Mouse (Mus musculus): ENCODE results near the gene Rgcc. TPM values are rescaled to one million over a fixed set of nuclear protein-coding genes. Genes with fewer than 3 reads are reported as not detected.

The Rgcc gene
- polyA plus RNA-seq, 3 experiments from 2014 or later, result 31.1 to 35.0 (median 32.7) TPM

DNA sequence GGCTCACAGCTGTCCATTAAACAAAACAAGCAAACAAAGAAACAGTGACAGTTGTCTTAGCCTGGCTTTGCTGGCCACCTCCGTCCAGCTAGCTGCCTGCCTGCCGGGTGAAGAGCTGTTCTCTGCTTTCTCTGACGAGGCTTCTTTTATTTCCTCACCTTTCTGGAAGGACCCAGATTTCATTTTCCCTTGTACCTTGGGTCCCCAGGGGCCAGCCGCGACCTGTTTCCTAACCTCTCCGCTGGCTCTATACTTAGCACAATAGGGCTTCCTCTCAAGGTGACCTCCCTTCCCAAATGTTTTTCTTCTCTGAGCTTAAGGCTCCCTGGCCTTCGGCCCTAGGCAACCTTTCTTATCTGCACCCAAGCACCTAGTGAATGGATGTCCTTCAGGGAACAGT lies 23.5 kb downstream of the Rgcc start:
- ATAC-seq, result no peak

DNA sequence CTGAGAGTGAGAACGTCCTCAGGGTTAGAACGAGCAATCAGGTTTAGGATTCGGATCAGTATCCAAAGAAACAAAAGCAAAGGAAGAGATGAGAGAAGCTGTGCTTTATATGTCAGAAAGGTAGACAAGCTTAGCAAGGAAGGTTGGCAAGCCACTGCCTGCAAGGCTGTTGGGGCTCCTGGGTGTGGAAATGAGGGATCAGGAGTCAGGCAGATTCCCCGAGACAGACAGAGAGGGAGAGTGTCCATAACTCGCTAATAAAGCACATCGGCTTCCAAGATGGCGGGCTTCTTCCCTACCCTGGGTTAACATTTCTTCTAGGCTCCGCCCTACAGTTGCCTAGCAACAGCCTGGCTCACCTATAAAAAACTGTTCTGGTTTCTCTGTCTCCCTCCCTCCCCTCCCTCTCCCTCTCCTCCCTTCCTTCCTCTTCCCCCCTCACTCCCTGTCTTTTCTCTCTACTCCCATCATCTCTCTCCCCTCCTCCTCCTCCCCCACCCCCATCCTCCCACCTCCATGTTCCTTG lies 25.5 kb downstream of the Rgcc start:
- ATAC-seq, result no peak

DNA sequence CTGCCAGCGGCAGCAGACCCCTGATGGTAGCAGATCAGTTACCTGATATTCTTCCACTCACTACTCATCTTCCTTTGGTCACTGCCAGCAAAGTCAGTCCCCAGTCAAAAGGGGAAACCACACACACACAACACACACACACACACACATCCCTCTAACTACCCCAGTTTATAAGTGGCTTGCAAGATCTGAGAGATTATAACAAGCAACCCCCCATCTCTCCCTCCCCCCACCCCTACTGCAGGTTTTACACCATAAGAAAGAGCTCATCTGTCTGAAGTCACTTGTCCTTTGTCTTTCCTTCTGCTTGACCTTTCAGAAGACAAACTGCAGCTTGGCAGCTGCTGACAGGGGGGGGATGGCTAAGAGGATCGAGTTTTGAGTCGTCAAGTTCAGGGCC lies 26.0 kb downstream of the Rgcc start:
- no peak for ATAC-seq

DNA sequence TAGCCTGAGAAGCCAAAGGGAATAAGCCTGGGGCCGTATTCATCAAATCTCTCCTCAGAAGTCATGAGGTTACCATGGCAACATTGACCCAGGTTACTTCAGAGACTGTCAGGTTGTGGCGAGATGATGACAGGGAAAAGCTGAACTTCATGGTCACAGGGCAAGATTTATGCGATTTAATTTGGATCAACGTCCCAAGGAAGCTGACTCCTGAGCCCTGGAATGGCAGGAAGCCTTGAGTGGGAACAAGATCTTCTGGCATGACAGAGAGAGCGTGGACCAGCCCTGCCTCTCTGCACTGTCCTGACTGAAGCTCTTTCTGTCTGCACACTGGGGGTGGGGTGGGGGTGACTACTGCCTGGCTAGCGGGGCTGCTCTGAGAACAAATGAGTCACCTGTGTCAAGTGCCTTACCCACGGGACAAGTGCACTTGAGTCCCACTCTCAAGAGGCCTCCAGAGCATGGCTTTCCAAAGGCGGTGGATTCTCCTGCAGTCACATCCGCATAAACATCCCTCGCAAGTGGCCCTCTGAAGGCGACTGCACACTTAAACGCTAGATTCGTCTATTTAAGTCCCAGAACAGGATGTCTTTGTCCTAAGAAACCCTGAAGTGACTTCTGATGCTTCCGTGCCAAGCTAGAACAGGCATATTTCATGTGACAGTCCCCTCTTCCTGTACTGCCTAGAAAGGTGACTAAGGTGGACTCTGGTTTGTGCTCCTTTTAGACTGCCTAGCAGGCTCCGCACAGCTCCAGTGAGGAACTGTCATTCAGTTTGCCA lies 27.6 kb downstream of the Rgcc start:
- ATAC-seq, result no peak

- ATAC-seq, result no peak
Measured at GRCm38 (mm10) chr14:79272991-79273390, 28.5 kb downstream of the Rgcc start.

GRCm38 (mm10) chr14:79272188-79272694 lies 29.2 kb downstream of the Rgcc start:
- ATAC-seq, result no peak

- no peak for ATAC-seq
Measured at GRCm38 (mm10) chr14:79269551-79269950, 31.9 kb downstream of the Rgcc start.

DNA sequence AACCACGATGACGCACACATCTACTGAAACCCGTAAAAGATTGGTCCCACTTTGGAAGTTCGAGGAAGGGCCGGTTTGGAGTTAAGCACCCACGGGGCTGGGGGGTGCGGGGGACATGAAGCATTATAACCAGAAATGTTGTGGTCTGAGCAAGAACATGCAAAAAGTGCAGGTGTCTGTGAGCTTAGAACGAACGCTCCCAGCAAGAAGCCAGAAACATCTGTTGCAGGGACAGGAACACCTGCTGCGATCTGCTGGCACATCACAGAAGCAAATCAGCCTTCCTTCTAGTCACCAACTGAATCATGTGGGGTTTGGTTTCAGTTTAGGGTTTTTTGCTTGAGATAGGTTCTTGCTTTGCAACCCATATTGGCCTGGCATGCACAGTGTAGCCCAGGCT lies 33.6 kb downstream of the Rgcc start:
- no peak for ATAC-seq

- ATAC-seq, result no peak
Measured at GRCm38 (mm10) chr14:79267382-79267781, 34.1 kb downstream of the Rgcc start.

- no peak for ATAC-seq
Measured at GRCm38 (mm10) chr14:79266408-79266807, 35.0 kb downstream of the Rgcc start.

GRCm38 (mm10) chr14:79265738-79266137 lies 35.7 kb downstream of the Rgcc start:
- ATAC-seq, result no peak

DNA sequence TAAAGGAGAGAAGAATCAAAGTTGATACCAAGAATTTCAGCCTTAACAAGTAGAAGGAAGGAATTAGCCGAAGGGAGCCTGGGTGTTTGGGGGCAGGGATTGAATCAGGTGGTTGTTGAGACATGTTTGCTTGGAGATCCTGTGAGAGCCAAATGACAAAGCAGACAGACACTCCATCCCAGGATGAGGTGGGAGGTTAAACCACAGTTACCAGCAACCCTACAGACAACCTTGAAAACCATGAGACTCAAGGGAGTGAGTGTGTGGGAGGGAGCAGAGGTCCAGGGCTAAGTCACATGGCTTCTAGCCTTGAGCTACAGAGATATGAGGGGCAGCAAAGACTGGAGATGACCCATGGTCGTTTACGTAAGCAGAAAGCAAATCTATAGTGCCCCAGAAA lies 38.1 kb downstream of the Rgcc start:
- ATAC-seq, result no peak

DNA sequence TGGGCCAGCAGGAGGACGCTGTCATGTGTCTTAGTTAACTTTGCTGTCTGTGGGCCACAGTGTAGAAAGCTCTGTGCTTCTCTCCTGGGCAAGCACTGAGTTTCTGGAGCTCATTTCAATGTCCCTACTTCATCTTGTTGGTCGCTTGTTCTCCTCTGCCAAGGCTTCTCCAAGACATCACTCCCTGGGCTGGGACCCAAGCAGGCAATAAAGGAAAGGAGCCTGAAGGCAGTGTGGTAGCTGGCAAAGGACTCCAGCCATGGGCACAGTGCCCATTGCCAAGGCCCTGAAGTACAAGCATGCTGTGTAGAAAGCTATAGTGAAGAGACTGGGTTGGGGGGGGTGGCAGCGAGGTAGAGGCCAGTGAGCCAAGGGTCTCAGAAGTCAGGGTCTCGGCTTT lies 38.8 kb downstream of the Rgcc start:
- no peak for ATAC-seq

- no peak for ATAC-seq
Measured at GRCm38 (mm10) chr14:79259062-79259779, 42.2 kb downstream of the Rgcc start.

DNA sequence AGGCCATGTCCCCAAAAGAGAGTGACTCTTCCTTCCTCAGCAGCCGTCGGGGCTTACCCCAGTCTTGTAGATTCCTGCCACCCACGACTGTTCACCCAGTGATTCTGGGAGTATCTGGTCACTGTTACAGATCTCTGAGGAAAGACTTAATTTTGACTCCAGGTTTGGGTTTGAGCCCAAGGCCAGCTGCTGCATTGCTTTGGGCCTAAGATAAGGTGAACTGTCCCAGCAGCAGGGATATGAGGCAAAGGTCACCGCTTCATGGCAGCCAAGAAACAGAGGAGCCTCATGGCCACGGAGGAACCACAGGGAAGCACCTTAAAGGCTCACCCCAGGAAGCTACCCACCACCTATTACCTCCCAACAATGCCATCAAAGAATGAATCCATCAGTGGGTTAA lies 44.8 kb downstream of the Rgcc start:
- no peak for ATAC-seq

GRCm38 (mm10) chr14:79255786-79256185 lies 45.7 kb downstream of the Rgcc start:
- peak; percentile 35 for ATAC-seq

- no peak for ATAC-seq
Measured at GRCm38 (mm10) chr14:79251727-79252285, 49.6 kb downstream of the Rgcc start.

DNA sequence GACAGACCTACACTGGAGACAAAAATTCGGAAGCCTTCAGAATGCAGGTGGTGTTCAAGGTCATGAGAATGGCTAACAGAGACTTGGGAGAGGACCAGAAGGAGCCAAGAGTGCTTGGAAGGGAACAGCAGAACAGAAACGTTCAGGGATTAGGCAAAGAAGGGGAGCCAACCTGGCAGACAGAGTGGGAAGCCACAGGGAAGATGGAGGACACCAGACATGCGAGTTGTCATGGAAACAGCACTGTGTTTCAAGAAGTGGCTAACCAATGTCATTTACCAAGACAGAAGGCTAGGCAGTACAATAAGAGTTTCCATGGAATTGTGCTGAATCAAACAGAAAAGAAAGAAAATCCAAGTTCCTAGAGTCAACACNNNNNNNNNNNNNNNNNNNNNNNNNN lies 56.9 kb downstream of the Rgcc start:
- no peak for ATAC-seq

DNA sequence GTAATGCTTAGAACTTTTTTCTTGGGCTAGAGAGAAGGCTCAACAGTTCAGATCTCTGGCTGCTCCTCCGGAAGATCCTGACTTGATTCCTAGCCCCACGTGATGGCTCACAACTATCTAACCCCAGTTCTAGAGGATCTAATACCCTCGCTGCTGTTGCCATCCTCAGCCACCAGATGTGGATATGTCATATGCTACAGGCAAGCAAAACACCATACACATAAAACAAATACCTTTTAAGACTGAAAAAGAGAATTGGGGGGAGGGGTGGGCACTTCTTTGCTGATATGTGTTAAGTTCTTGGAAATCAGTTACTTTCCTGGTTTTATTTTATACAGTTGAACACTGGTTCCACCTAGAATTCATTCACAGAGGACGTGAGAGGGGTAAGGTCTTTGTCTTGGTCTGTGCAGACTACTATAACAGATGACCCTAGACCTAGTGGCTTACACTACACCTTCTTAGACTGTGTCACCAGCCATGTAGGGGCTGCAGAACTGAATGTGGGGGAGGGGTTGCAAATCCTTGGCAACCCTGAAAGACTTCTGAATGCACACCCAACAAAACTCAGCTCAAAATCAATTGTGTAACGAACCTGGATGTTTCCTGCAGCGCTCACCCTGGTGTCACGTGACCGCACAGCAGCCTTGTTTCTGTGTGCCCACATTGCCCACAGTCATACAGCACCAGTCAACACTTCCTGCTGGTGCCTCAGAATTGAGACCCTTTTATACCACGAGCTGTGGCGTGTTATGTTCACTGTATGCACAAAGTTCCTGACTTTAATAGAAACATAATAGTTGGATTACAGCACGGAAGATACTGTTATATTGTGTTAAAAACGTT lies 58.2 kb downstream of the Rgcc start:
- peak; percentile 94 for ATAC-seq

GRCm38 (mm10) chr14:79242386-79242720 lies 59.1 kb downstream of the Rgcc start:
- no peak for ATAC-seq

- ATAC-seq, result no peak
Measured at GRCm38 (mm10) chr14:79241656-79242385, 59.6 kb downstream of the Rgcc start.

GRCm38 (mm10) chr14:79241057-79241570 lies 60.3 kb downstream of the Rgcc start:
- ATAC-seq, result no peak

All from inflammation-experienced regulatory T-cells, adult 6 months (primary cell).